Mouse (Mus musculus) ovary, adult 18-20 months (tissue): Measurements from ENCODE around the gene Tubb5.
"Not testable (repeated sequence)": the region's sequence is repeated elsewhere in the genome, so short reads cannot be mapped to it uniquely, and the experiment has no call there.

ENCODE experiments used
- DNase-seq: peaks from one replicate; pipeline ENCODE4 v3.0.0; 2022; ENCODE audit warnings: low spot score, mixed read lengths

Tubb5 gene

DNA sequence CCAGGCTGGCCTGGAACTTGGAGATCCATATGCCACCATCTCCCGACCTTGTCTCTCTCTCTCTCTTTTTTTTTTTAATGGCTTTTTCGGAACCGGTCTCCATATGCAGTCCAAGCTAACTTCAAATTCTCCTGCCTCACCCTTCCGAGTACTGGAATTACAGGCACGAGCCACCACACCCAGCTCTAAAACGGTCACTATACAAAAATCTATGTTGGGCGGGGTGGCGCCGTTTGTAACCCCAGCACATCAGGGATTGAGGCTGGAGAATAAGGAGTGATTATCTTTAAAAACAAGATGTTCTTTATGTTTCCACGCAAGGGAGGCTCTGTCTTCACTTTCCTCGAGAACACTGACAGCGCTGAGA lies 22.7 kb upstream of the Tubb5 start:
- no peak for DNase-seq

DNA sequence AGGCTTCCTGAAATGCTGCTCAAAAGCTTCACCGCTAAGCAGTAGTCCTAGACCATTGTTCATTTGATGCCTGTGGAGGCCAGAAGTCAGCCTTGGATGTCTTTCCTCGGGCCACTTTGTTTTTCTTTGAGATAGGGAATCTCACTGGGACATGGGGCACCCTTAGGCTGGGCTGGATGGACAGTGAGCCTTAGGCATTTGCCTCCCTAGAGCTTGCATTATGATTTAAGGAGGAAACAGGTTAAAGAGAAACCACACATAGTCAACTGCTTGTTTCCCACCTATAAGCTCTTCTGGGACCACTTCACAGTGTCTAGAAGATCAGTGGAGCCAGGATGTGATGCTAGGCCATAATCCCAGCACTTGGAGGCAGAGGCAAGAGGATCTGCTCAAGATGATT lies 21.7 kb upstream of the Tubb5 start:
- no peak for DNase-seq

DNA sequence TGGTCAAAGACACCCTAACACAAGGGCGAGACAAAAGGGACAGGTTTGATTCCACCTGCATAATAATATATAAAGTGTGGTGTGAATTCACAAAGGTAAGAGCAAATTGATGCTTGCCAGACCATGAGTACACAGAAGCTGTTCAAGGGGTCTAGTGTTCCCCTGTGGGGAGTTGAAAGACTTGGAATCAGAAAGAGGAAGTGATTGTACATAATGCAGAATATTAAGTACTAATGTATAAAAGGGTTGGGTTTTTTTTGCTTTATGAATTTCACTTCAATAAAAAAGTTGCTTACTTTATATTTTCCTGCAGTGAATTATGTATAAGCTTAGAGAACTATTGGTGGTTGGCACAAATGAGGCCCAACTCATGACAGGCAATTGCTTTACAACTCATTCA lies 21.3 kb upstream of the Tubb5 start:
- DNase-seq: no peak

DNA sequence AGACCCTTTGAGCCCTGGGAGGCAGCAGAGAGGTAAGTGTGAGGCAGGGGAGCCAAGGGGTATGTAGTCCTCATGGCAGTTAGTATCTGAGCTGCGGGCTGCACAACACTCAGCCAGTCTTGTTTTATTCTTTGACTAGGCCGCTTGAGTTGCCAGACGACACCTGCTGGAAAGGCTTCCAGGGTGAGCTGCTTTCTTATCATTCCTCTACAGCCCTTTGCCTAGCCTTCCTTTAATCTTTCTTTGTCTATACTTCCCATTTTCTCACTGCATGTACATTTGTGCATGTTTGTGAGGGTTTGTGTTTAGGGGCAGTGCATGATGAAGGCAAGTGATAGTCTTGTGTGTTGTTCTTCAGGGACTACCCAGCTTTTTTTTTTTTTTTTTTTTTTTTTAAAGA lies 12.9 kb upstream of the Tubb5 start:
- DNase-seq: no peak

DNA sequence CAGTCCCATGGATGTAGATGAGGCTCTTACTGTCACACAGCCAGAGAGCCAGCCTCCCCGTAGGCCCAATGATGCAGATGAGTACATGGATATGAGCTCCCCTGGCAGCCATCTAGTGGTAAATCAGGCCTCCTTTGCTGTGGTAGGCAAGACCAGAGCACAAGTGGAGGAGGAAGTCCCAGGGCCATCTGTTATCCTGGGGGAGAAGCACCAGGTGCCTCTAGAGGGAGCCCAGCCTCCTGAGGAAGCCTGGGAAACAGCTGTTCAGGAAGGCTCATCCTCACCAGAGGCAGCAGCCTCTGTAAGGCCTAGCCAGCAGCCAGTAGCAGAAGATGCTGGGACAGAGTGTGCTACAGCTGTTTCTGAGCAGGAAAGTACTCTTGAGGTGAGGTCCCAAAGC lies 10.0 kb upstream of the Tubb5 start:
- DNase-seq: no peak

DNA sequence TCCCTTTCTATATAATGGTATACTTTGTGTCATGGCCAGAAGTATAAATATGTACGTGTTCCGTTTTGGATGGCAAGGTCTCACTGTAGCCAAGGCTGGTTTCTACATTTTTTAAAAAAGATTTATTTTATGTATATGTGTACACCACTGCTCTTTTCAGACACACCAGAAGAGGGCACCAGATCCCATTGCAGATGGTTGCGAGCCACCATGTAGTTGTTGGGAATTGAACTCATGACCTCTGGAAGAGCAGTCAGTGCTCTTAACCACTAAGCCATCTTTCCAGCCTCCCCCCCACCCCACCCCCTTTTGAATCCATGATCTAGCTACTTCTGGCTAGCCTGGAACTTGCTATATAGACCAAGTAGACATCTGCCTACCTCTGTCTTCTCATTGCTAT lies 5.4 kb upstream of the Tubb5 start:
- DNase-seq: no peak

DNA sequence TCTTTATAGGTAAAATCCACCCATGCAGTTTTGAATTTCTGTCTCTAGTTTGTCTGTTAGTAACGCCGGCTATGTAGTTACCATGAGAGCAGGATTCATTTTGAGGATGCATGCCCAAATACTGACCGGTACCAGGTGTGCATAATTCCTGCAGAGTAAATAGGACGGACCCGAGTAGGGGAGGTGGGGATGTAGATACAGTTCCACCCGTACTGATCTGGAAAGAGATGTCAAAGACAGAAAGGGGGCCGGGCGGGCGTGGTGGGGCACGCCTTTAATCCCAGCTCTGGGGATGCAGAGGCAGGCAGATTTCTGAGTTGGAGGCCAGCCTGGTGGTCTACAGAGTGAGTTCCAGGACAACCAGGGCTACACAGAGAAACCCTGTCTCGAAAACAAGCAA lies 3.9 kb upstream of the Tubb5 start:
- no peak for DNase-seq

DNA sequence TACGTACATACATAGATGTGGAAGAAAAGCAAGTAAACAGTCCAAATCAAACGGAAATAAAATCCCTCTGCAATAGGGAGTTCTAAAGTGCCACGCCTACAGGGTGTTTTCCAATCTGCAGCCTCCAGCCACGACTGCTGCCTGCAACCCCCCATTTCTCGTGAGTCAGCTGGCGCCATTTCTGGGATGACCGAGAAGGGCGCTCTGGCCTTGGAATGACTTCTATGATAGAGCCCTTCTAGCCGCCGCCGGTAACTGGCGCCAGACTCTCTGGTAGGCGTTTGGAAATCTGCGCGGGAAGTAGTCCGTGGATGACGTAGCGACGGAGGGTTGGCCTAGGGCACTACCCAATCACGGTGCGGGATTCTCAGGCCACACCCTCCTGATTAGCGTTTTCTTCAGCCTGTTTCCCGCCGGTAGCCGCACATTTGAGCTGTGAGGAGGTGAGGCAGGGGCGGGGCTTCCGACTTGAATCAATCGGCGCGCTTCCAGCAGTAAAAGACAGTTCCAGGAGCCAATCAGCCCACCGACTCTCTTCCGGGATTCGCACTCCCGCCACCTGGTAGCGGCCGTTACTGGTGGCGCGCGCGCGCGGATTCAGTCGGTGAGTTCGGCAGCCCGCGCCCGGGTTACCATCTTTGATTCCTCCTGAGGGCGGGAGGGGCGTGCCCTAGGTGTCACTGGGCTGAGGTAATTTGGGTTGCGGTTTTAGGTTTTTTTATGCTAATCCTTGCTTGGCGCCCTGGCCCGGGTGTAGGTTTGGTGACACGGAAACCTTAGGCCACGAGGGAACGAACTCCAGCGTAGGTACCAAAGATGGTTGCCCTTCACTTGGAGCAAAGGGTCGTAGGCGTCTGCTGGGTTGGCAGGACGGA lies 3.2 kb upstream of the Tubb5 start, which contains the start of gene Mdc1:
Gene Mdc1, plus strand, starts transcription at position 440 of the 875 bp plus-strand sequence.
- peak; percentile 99 for DNase-seq

DNA sequence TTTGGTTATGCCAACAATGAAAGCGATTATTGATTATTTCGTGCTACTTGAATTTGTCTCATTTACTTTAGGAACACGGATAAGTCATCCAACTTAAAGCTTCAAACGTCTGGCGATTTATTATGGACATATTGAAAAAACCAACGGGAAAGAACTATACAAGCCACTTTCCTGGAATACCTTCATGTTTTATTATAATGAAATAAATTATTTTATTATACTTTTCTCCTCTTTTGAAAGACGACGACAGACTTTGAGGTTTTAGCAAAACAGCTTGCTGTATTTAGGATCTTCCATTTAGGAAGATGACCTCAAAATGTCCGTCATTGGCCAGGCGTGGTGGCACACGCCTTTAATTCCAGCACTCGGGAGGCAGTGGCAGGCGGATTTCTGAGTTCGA lies 2.5 kb upstream of the Tubb5 start:
- no peak for DNase-seq

DNA sequence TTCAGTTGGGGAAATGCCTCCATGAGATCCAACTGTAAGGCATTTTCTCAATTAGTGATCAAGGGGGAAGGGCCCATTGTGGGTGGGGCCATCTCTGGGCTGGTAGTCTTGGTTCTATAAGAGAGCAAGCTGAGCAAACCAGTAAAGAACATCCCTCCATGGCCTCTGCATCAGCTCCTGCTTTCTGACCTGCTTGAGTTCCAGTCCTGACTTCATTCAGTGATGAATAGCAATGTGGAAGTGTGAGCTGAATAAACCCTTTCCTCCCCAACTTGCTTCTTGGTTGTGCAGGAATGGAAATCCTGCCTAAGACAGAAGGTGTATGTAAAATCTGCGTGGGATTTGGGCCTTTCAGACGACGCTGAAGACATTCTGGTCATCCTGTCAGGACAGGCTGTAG lies 896 bp upstream of the Tubb5 start:
- not testable (repeated sequence) for DNase-seq

DNA sequence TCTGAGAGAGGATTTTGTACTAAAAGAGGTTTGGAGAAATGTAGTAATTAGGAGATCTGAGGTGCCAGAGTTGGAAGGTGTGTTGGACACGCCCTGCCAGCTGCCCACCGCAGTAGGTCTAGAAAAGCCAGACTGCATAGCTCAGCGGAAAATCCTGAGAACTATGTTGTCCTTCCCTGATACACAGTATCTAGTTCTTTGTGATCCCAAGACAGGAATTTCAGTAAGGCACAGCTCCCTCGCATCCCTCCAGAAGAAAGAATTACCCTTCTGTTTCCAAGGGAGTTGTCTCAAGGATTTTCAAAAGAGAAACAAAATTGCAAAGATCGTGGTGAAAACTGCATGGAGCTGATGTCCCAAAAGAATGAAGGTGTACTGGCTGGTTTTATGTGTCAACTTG lies 464 bp upstream of the Tubb5 start:
- DNase-seq: no peak

DNA sequence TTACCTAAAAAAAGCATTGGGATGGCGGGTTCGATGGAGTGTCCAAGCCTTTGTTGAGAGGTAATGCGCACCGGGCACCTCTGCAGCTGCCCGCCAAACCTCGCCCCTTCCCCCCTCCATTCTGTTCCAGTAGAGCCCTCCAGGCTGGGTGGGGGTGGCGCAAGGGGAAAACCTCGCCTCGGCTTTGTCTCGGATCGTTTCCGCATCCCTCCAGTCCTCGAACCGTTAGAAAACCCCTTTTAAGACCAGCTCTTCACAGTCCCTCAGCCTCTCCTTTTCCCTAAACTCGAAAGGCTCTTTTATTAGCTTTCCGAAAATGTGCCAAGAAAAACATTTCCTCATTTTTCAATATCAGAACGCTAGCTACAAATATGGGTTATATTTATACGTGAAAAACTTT lies 619 bp downstream of the Tubb5 start:
- DNase-seq: no peak

DNA sequence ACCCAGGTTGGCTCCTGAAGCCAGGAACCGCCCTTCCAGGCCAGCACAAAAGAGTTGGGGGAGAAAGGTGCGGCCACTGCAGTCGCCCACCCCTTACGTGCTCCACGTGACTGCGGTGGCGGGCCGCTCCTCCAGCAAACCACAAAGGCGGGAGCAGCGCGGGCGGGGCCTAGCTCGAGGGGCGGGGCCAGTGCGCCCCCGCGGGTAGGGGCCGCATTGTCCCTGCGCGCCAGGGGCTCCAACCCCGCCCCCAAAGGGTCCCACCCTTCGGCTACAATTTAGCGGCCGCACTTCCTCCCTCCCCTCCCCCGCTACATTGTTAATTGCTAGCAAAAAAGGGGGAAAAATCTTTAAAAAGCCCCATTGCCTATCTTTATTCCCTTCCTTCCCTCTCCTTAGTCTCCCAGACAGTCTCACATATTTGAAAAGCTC lies 1.1 kb downstream of the Tubb5 start:
- DNase-seq: peak; percentile 84

DNA sequence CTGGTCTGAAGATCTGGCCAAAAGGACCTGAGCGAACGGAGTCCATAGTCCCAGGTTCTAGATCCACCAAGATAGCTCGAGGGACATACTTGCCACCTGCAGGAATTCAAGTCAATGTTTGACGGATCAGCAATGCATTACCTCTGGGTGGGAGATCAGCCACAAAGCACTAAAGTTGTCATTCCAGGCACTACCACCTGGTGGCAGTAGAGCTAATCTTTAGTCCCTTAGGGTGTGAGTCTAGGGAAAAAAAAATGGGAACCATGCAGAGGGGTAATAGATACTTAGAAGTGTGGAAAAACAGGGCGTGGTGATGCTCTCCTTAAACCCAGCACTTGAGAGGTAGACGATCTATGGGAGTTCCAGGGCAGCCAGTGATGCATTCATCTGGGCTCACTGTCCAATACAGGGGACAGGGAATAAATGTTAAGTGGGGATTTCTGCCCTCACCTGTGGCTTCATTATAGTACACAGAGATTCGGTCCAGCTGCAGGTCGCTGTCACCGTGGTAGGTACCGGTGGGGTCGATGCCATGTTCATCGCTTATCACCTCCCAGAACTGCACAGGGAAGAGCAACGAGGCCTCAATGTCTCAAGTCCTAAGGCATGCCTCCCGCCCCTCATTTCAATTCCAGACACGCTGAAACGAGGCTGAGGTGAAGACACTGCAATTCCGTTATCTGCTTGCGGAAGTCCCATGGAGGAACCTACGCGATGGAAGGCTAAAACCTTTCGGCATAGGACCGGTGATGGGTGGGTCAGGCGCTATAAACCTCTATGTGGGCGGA lies 1.7 kb downstream of the Tubb5 start:
- peak; percentile 47 for DNase-seq

DNA sequence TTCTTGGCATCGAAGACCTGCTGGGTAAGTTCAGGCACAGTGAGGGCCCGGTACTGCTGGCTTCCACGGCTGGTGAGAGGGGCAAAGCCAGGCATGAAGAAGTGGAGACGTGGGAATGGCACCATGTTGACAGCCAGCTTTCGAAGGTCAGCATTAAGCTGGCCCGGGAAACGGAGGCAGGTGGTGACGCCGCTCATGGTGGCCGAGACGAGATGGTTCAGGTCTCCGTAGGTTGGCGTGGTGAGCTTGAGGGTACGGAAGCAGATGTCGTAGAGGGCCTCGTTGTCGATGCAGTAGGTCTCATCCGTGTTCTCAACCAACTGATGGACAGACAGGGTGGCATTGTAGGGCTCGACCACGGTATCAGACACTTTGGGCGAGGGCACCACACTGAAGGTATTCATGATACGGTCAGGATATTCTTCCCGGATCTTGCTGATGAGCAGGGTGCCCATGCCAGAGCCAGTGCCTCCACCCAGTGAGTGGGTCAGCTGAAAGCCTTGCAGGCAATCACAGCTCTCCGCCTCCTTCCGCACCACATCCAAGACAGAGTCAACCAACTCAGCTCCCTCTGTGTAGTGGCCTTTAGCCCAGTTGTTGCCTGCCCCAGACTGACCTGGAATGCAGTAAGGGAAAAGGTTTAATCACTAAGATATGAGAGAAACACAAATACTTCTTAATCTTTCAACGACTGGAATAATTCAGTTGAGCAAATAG lies 2.5 kb downstream of the Tubb5 start:
- no peak for DNase-seq

DNA sequence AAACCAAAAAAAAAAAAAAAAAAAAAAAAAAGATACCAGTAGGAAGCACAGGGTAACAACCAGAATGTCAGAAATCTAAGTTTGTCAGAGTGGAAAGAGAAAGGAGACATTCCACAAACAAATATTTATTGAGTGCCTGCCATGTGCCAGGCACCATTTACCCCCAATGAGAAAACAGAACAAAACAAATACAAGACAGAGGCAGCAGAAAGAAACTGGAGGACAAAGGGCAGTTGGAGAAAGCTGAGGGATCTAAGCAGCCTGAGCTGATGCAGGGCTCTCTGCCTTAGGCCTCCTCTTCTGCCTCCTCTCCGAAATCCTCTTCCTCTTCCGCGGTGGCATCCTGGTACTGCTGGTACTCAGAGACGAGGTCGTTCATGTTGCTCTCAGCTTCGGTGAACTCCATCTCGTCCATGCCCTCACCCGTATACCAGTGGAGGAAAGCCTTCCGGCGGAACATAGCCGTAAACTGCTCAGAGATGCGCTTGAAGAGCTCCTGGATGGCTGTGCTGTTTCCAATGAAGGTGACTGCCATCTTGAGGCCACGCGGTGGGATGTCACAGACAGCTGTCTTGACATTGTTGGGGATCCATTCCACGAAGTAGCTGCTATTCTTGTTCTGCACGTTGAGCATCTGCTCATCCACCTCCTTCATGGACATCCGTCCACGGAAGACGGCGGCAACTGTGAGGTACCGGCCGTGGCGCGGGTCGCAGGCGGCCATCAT lies 3.2 kb downstream of the Tubb5 start:
- no peak for DNase-seq

DNA sequence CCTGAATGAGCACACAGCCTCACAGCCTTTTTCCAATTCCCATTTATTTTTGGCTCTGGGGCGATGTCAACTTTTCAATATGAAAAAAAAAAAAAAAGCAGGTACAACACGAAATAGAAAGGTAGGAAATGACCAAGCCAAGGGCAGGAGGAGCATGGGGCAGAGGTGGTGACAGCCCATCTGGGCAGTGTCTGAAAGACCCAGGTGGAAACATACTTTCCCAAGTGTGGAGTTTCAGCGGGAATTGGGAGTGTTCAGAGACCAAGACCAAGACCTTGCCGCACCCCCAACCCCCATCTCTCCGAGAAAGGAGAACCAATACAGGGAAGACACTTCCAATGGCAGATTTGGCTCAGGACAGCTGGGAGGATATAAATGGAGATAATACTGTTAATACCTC lies 4.2 kb downstream of the Tubb5 start:
- DNase-seq: no peak

DNA sequence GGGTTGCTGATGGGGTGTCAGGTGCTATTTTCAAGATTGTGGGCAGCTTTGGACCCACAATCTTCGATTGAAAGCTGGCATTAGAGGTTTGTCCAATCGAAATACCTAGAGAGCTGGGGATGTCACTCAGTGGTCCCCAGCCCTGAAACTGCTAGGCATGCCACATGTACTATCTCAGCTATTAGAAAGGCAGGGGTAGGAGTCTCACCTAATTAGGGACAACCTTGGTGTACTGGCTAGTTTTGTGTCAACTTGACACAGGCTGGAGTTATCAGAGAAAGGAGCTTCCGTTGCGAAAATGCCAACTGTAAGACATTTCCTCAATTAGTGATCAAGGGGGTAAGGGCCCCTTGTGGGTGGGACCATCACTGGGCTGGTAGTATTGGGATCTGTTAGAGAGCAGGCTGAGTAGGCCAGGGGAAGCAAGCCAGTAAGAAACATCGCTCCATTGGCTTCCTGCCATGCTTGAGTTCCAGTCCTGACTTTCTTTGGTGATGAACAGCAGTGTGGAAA lies 4.8 kb downstream of the Tubb5 start:
- DNase-seq: no peak

DNA sequence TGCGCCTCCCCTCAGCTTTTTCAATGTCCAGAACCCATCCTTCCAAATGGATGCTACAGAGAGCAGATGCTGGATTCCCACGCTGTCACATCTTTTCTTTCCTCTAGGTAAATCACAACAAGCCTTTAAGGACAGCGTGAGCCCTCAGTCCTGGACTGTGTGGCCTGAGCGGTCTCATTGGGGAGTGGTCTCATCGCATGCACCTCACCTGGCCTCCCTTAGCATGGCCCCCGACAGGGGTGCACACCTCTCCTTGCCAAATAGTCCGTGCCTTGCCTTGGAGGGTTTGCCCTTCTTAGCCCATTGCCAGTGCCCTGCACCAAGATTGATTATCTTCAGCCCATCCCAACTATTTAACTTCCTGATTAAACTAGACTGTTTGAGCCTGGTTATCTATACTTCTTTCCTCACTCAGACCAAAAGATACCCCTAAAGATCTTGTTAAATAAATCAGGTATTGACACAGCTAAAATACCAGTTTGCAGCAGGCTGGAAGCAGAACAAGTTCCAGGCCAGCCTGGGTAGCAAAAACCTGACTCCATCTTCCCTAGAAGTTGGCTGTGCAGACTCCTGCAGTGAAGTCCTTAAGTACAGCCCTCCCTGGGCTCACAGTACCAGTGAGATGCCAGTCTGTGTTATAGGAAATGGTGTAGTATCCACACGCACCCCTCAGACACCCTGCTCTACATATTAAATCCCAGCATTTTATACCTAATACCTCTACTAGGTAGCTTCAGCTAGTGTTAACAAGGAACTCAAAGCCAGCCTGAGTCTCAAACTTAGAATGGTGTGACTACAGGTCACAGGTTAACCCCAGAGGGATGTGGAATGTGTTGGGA lies 5.5 kb downstream of the Tubb5 start:
- DNase-seq: no peak

DNA sequence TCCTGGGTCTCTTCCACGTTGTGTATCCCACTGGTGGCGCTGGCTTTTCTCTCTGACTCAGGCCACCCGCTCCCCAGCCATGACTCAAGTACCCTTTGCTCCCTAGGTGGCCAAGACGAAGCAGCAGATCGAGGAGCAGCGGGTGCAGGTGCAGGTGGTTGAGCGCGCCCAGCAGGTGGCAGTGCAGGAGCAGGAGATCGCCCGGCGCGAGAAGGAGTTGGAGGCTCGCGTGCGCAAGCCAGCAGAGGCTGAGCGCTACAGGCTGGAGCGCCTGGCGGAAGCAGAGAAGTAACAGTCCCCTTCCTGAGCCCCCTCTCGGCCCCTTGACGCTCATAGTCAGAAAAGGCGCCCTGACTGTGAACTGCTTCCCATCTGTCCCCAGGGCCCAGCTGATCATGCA lies 8.4 kb downstream of the Tubb5 start:
- DNase-seq: peak; percentile 70
